Mouse (Mus musculus) limb, embryonic 11.5 days (tissue): Measurements from ENCODE around the gene Ubqlnl. TPM values are rescaled to one million over a fixed set of nuclear protein-coding genes. Genes with fewer than 3 reads are reported as not detected.

Source experiments
- ATAC-seq: fragments of 200-750 bp; cut with Nextera tagmentation; 2 replicates; pipeline ENCODE4 v1.8.0; 2017; ENCODE audit warnings: low read depth; ENCODE audit not compliant: insufficient number of reproducible peaks, low FRiP score, low TSS enrichment
- DNase-seq: peaks from one replicate; pipeline ENCODE4 v3.0.0-alpha.2; 2015; ENCODE audit warnings: low spot score
- H3K27ac ChIP-seq: fragments of 300-500 bp; sonication (generic); replicated peaks from 2 replicates; pipeline ENCODE4 v1.5.1; 2014; ENCODE audit warnings: low read depth, mild to moderate bottlenecking, low read length
- H3K27me3 ChIP-seq: fragments of 300-500 bp; sonication (generic); 2 replicates; pipeline ENCODE4 v1.6.1; 2014; ENCODE audit warnings: mild to moderate bottlenecking, low read length, mixed read lengths; ENCODE audit not compliant: control insufficient read depth, insufficient read depth
- H3K36me3 ChIP-seq: fragments of 300-500 bp; sonication (generic); 2 replicates; pipeline ENCODE4 v1.6.1; 2014; ENCODE audit warnings: mild to moderate bottlenecking, low read length, moderate library complexity, mixed read lengths; ENCODE audit not compliant: control insufficient read depth, insufficient read depth
- H3K4me1 ChIP-seq: fragments of 300-500 bp; sonication (generic); 2 replicates; pipeline ENCODE4 v1.6.1; 2014; ENCODE audit warnings: low read length, mixed read lengths; ENCODE audit not compliant: control insufficient read depth, insufficient read depth
- H3K4me2 ChIP-seq: fragments of 300-500 bp; sonication (generic); 2 replicates; pipeline ENCODE4 v1.6.1; 2014; ENCODE audit warnings: low read depth, mild to moderate bottlenecking, moderate library complexity; ENCODE audit not compliant: severe bottlenecking
- H3K4me3 ChIP-seq: fragments of 300-500 bp; sonication (generic); 2 replicates; pipeline ENCODE4 v1.5.1; 2014; ENCODE audit warnings: low read depth, low read length
- H3K9ac ChIP-seq: fragments of 300-500 bp; sonication (generic); 2 replicates; pipeline ENCODE4 v1.6.1; 2014; ENCODE audit warnings: mild to moderate bottlenecking, low read length
- H3K9me3 ChIP-seq: fragments of 300-500 bp; sonication (generic); 2 replicates; pipeline ENCODE4 v1.6.1; 2016; ENCODE audit warnings: low read length; ENCODE audit not compliant: control insufficient read depth
- WGBS: fragments of 180-500 bp; shearing (Covaris S2); extraction: QIAGEN DNeasy Blood & Tissue Kit; methylation state at CpG from one replicate; pipeline ENCODE4 v1.1.7; 2014; 5-methylcytosine and 5-hydroxymethylcytosine counted together
- polyA plus RNA-seq: library from polyadenylated mRNA; unstranded; fragments of >200 nt; fragmentation: Nextera tagmentation; extraction: Ambion mirVana; gene quantifications from 2 replicates; pipeline ENCODE4 v1.2.1, GENCODE M21; 2014

Gene Ubqlnl
- not detected in 2 replicates for polyA plus RNA-seq

DNA sequence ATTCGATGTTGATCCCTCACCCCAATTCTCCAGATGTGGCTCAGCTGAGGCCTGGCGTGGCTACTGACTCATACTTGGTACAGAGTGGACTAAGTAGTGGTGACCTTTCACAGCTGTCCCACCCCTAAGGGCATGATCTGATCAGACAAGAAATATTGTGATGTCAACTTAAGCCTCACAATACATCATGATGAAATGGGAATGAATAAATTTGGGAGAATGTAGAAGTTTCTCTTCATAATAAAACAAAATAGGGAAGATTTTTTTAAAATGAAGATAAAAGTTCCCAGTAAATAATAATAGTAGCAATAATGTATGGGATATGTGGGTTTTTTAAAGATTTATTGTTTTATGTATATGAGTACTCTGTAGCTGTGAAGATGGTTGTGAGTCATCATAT lies at the start of gene Ubqlnl:
Ubqlnl (minus strand) TSS at position 101 of the 400 bp plus-strand sequence.
- no peaks in the 10 kb centered on the region for H3K9me3 ChIP-seq
- no peak within 1 kb of the TSS for H3K4me3 ChIP-seq
- no peak within 1 kb of the TSS for H3K27ac ChIP-seq
- H3K4me2 ChIP-seq: no peak within 1 kb of the TSS
- H3K36me3 ChIP-seq: no peaks in the 10 kb centered on the region
- 92% methylated on average over 2 of the region's 2 CpGs for WGBS
- H3K4me1 ChIP-seq: no peaks in the 10 kb centered on the region
- no peaks in the 10 kb centered on the region for H3K27me3 ChIP-seq
- no peak for DNase-seq
- no peak for ATAC-seq
- H3K9ac ChIP-seq: no peak within 1 kb of the TSS

DNA sequence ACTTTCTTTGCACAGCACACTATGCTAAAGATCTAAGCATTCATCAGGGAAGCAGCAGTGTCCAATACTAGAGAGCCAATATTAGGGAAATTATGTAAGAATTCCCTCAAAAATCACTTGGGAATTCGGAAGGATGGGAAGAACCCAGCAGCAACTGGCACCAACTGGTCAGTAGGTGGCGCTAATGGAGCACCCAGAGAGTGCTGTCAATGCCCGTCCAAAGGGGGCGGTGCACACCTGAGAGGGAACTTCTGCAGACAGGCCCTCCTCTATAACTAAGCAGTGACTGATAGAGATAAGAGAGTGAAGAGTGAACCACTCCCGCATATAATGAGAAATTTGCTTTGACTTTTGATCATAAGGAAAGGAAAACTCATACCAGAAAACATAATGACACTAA lies 49.5 kb upstream of the Ubqlnl start:
- no peak overlapping the region for H3K9ac ChIP-seq
- no peaks in the 10 kb centered on the region for H3K9me3 ChIP-seq
- H3K4me2 ChIP-seq: no peak overlapping the region
- H3K27ac ChIP-seq: no peak overlapping the region
- 4% methylated on average over 5 of the region's 5 CpGs for WGBS
- no peaks in the 10 kb centered on the region for H3K27me3 ChIP-seq
- no peaks in the 10 kb centered on the region for H3K4me1 ChIP-seq
- DNase-seq: peak; percentile 79
- no peak overlapping the region for H3K4me3 ChIP-seq
- no peaks in the 10 kb centered on the region for H3K36me3 ChIP-seq
- no peak for ATAC-seq

DNA sequence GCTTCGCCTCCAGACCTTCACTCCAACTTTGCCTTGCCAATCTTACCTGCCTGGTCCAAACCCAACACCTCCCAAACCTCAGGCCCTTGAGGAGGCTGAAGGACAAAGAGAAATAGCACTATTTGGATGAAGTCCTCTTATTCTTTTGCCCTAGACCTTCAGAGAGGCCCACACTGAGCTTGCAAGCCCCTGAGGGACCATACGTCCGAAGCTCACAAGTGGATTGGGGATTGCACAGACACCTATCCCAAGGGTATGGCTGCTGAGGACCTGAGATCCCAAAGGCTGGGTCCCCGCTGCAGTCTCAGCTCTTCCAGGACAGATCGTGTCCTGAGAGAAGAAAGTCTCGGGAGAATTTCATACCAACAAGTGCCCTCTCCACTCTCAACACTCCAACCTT lies 45.5 kb upstream of the Ubqlnl start, which contains the start of gene Olfr649:
Olfr649 (minus strand) TSS at position 101 of the 400 bp plus-strand sequence.
- Histone ChIP-seq H3K4me3 (no peak within 1 kb of the TSS), H3K27ac (no peak within 1 kb of the TSS), H3K4me1 (no peaks in the 10 kb centered on the region), H3K4me2 (no peak within 1 kb of the TSS), H3K9ac (no peak within 1 kb of the TSS), H3K27me3 (no peaks in the 10 kb centered on the region), H3K36me3 (no peaks in the 10 kb centered on the region), H3K9me3 (no peaks in the 10 kb centered on the region)
- no peak for ATAC-seq
- DNase-seq: no peak
- 82% methylated on average over 6 of the region's 6 CpGs for WGBS

DNA sequence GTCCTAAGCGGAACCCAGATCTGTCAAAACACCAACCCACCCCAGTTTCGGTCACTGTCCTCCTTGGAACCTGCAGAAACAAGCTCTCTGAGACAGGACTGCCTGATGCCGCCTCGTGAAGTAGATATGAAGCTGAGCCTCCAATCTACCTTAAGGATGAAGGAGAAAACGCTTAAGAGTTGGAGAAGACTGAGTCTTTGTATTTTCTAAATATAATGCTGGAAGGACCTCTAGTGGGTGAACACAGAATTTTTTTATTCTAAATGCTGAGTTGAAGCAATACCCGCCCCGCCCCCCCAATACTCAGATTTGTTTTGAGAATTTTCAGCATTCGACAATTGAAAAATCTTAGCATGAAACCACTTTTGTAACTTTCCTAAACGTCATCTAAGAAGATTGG lies 40.9 kb upstream of the Ubqlnl start:
- ATAC-seq (no peak), DNase-seq (no peak)
- 55% methylated on average over 9 of the region's 9 CpGs for WGBS
- Histone ChIP-seq H3K27ac (no peak overlapping the region), H3K9me3 (no peaks in the 10 kb centered on the region), H3K27me3 (no peaks in the 10 kb centered on the region), H3K4me2 (no peak overlapping the region), H3K9ac (no peak overlapping the region), H3K4me3 (no peak overlapping the region), H3K4me1 (no peaks in the 10 kb centered on the region), H3K36me3 (no peaks in the 10 kb centered on the region)

DNA sequence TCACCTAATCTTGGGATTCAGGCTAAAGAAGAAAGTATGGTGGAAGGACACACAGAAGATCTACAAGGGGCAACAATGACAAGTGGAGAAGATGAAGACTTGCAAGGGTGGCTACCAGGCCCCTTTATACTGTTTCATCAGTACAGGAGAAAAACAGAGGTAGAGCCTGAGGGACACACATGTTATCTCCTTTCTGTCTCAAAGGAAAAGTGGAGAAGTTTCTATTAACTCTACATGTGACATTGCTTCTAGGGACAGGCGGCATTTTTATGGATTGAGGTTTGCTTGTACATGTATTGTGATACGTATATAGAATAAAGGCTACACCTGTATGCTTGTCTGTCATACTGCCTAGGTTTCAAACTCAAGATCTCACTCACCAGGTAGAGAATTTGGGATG lies 32.9 kb upstream of the Ubqlnl start, which contains the start of gene Olfr648:
Olfr648 (minus strand) TSS at position 101 of the 400 bp plus-strand sequence.
- no peak within 1 kb of the TSS for H3K4me3 ChIP-seq
- 95% methylated on average over 2 of the region's 2 CpGs for WGBS
- H3K9me3 ChIP-seq: no peaks in the 10 kb centered on the region
- no peak for ATAC-seq
- no peak for DNase-seq
- no peak within 1 kb of the TSS for H3K4me2 ChIP-seq
- H3K9ac ChIP-seq: no peak within 1 kb of the TSS
- H3K4me1 ChIP-seq: no peaks in the 10 kb centered on the region
- H3K36me3 ChIP-seq: no peaks in the 10 kb centered on the region
- no peak within 1 kb of the TSS for H3K27ac ChIP-seq
- no peaks in the 10 kb centered on the region for H3K27me3 ChIP-seq

DNA sequence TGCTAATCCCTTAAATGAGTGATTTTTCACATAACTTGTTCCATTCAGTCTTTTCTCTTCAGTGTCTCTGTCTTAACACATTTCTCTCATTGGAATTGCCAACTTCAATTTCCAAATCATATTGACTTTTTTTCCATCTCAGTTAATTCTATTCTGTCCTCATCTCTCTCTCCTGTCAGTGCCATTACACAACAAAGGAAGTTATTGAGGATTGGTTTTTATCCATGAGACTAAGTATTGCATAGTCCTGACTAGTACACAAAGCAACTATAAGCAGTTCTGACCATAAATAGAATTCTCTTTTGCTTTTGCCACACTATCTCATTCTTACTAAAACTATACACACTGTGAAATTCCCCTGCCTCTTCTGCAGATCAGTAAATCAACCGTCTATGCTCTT lies 28.7 kb upstream of the Ubqlnl start:
- Histone ChIP-seq H3K4me1 (no peaks in the 10 kb centered on the region), H3K9ac (no peak overlapping the region), H3K4me2 (no peak overlapping the region), H3K9me3 (no peaks in the 10 kb centered on the region), H3K36me3 (no peaks in the 10 kb centered on the region), H3K4me3 (no peak overlapping the region), H3K27ac (no peak overlapping the region), H3K27me3 (no peaks in the 10 kb centered on the region)
- 90% methylated on average over 1 of the region's 1 CpGs for WGBS
- DNase-seq: no peak
- no peak for ATAC-seq

DNA sequence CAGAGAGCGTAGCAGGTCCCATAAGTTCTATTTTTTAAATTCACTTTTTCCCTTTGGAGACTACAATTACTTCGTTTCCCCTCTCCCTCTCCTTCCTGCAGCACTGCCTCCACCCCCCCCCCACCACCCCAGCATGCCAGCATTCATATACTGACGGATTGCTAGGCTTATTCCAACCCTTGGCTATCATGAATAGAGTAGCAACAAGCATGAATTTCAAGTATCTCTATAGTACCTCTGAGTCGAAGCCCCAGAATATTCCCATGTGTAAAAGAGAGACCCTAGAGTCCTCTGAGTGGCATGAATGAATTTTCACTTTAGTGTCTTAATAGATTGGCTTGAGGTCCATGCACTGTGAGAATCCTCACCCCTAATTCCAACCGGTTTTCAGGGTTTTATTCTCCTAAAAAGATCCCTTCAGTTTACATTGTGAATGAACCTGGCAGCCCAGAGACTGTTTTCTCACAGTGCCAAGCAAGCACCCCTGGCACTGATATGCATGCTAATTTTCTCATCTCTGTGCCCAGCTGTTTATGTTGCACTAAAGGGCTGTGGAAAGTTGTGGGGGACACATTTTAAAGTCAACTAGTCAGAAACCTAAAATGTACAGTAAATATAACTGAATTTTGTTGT lies 28.2 kb upstream of the Ubqlnl start:
- Histone ChIP-seq H3K9me3 (no peaks in the 10 kb centered on the region), H3K4me1 (no peaks in the 10 kb centered on the region), H3K36me3 (no peaks in the 10 kb centered on the region), H3K27me3 (no peaks in the 10 kb centered on the region), H3K9ac (no peak overlapping the region), H3K4me3 (no peak overlapping the region), H3K4me2 (no peak overlapping the region), H3K27ac (no peak overlapping the region)
- DNase-seq (no peak), ATAC-seq (no peak)
- 74% methylated on average over 5 of the region's 5 CpGs for WGBS

DNA sequence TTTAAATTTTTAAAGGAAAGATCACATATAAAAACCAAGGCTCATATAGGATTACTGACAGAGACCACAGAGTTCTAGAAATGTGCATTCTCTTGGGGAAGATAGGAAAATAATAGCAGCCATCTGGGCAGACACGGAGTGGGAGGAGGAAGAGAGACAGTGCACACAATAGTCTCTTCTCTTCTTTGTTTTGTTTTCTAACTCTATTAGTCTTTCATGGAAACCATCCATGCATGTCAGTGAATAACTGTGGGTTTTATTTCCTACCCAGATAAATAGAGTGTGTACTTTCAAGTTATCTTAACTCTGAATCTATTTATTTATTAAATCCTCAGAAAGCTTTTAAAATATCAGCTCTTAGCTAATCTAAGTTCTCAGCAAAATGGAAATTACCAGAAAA lies 24.7 kb upstream of the Ubqlnl start:
- no peak overlapping the region for H3K4me2 ChIP-seq
- no peak overlapping the region for H3K4me3 ChIP-seq
- no peak overlapping the region for H3K9ac ChIP-seq
- no peaks in the 10 kb centered on the region for H3K4me1 ChIP-seq
- H3K27ac ChIP-seq: no peak overlapping the region
- no peaks in the 10 kb centered on the region for H3K27me3 ChIP-seq
- no peak for ATAC-seq
- no peaks in the 10 kb centered on the region for H3K9me3 ChIP-seq
- H3K36me3 ChIP-seq: no peaks in the 10 kb centered on the region
- DNase-seq: no peak
- 92% methylated on average over 1 of the region's 1 CpGs for WGBS
